Mouse (Mus musculus) embryonic facial prominence, embryonic 14.5 days (tissue): Measurements from ENCODE around the gene Olfr178. TPM values are rescaled to one million over a fixed set of nuclear protein-coding genes. Genes with fewer than 3 reads are reported as not detected.

Experiments used
- polyA plus RNA-seq: library from polyadenylated mRNA; unstranded; fragments of >200 nt; fragmentation: Nextera tagmentation; extraction: Ambion mirVana; gene quantifications from 2 replicates; pipeline ENCODE4 v1.2.1, GENCODE M21; 2014

Olfr178 gene
- polyA plus RNA-seq, 1 experiment from 2014 or later, result not detected

Other genes with a start within 250 kb of the Olfr178 start
- gene Cpox, start 221.8 kb downstream of the Olfr178 start, polyA plus RNA-seq, result 17.2 and 18.0 TPM in 2 replicates
- not detected in 2 replicates for gene Gpr15, start 173.0 kb downstream of the Olfr178 start, polyA plus RNA-seq
- gene Cldnd1, start 164.2 kb downstream of the Olfr178 start, polyA plus RNA-seq, result 134 and 148 TPM in 2 replicates
- gene Olfr172, start 128.9 kb downstream of the Olfr178 start, polyA plus RNA-seq, result not detected in 2 replicates
- not detected in 2 replicates for gene Olfr173, start 91.8 kb downstream of the Olfr178 start, polyA plus RNA-seq
- gene Olfr175-ps1, start 65.3 kb downstream of the Olfr178 start, polyA plus RNA-seq, result not detected in 2 replicates
- gene Olfr177, start 17.3 kb downstream of the Olfr178 start, polyA plus RNA-seq, result not detected in 2 replicates
- gene Olfr181, start 36.7 kb upstream of the Olfr178 start, polyA plus RNA-seq, result not detected in 2 replicates
- not detected in 2 replicates for gene Olfr180, start 37.3 kb upstream of the Olfr178 start, polyA plus RNA-seq
- not detected in 2 replicates for gene Olfr183, start 103.3 kb upstream of the Olfr178 start, polyA plus RNA-seq
- gene Olfr186, start 138.2 kb upstream of the Olfr178 start, polyA plus RNA-seq, result not detected in 2 replicates
- gene Olfr187, start 147.7 kb upstream of the Olfr178 start, polyA plus RNA-seq, result not detected in 2 replicates
- gene Olfr190, start 185.9 kb upstream of the Olfr178 start, polyA plus RNA-seq, result not detected in 2 replicates
- not detected in 2 replicates for gene Olfr191, start 197.8 kb upstream of the Olfr178 start, polyA plus RNA-seq
- gene Olfr193, start 219.8 kb upstream of the Olfr178 start, polyA plus RNA-seq, result not detected in 2 replicates
- gene Olfr194, start 229.0 kb upstream of the Olfr178 start, polyA plus RNA-seq, result not detected in 2 replicates